Mouse (Mus musculus): ENCODE results near the gene Srsf5.
"Not testable (repeated sequence)": the region's sequence is repeated elsewhere in the genome, so short reads cannot be mapped to it uniquely, and the experiment has no call there.

Gene Srsf5

DNA sequence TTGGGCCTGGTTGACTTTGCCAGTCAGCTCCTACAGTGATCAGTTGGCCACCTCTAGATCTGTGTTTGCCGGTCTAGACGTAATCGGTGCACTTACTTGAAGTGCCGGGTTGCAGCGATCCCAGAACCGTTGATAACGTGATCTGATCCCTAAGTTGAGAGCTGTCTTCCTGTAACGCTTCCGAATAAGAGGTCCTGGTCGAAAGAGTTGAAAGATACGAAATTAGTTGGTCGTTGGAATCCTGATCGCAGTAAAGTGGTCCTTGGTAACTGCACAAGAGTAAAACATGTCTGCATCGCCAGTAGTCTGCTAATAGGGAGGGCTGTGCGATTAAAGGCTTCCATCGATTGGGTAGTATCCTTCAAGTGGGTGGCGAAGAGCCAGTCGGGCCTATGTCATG, 2.9 kb downstream of the Srsf5 start:
- no peak for DNase-seq (ENCODE audit: extremely low read depth, low read depth)

DNA sequence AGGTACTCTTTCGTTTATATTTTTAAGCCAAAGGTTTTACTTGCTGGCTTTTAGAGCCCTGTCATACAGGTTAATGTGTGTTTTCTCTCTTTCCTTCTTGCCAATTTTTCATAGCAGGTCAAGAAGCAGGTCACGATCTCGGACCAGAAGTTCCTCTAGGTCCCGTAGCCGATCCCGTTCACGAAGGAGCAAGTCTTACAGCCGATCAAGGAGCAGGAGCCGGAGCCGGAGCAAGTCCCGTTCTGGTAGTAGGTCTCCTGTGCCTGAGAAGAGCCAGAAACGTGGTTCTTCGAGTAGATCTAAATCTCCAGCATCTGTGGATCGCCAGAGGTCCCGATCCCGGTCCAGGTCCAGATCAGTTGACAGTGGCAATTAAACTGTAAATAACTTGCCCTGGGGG, 4.3 kb downstream of the Srsf5 start:
- not testable (repeated sequence) for DNase-seq (ENCODE audit: extremely low read depth, low read depth)

DNA sequence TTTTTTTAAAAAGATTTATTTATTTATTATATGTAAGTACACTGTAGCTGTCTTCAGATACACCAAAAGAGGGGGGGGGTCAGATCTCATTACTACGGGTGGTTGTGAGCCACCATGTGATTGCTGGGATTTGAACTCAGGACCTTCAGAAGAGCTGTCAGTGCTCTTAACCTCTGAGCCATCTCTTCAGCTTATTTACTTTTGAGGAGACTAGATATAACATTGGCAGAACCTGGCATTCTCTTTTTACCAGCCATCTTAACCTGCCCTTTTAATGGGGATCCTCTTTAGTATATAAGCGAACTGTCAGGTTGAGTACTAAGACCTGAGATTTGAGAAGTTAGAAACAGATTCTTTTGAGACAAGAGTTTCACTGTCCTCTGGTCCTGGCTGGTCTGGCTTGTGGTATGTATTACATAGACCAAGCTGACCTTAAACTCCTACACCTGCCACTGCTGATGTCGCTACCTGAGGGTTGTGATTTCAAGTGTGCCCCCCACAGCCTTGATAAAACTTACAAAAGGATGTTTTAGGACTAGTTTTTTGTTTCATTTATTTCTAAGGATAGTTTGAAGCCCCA, 6.4 kb downstream of the Srsf5 start:
- no peak for DNase-seq (ENCODE audit: extremely low read depth, low read depth)

DNA sequence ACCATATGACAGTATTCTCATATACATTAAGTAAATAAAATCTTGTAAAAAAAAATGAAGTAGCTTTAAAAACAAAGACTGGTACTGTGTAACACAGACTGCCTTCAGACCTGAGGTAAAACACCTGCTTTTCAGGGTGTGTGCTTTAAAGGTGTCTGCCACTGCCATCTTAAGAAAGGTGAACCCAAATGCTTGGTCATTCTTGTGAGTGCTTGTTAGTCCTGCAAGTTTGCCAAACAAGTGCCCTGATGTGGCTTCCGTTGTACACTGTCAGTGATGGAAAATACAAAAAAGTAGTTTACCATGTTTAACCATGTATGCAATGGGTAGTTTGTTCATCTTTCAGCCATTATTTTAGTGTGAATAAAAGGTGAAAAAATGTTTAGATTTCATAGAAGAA, 7.2 kb downstream of the Srsf5 start:
- DNase-seq (ENCODE audit: extremely low read depth, low read depth) = no peak

DNA sequence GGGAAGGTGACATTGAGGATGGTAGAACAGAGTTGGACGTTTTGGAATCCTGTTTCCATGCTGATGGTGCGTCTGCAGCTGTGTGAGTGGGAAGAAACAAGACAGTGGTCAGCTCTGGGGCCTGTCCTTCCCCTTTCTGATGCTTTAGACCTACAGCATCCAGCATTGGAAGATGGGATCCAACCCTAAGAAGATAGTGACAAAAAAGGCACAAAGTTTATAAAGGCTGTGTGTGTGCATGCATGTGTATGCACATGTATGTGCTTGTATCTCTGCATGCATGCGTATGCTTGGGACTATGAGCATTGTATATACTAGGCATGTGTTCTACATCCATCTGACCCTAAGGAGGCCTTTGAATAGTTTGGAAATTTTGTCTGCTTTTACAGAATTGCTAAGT, 10.7 kb downstream of the Srsf5 start:
- no peak for DNase-seq (ENCODE audit: extremely low read depth, low read depth)

DNA sequence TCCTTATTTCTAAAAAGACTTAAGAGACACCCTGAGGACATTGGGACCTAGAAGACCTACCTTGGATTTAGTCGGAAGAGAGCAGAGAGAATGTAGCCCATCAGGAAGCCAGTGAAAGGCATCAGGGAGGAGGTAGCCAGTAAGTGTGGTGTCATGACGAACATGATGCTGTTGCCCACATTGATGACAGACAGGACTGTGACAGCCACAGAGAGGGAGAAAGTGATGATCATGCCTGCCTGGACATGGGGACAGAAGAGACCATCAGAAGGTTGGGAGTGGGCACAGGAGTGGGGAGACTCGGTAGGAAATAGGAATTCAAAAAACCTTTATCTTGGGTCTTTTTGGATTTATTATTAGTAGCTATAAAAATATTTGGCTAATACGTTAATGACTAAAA, 12.7 kb downstream of the Srsf5 start:
- no peak for DNase-seq (ENCODE audit: extremely low read depth, low read depth)

DNA sequence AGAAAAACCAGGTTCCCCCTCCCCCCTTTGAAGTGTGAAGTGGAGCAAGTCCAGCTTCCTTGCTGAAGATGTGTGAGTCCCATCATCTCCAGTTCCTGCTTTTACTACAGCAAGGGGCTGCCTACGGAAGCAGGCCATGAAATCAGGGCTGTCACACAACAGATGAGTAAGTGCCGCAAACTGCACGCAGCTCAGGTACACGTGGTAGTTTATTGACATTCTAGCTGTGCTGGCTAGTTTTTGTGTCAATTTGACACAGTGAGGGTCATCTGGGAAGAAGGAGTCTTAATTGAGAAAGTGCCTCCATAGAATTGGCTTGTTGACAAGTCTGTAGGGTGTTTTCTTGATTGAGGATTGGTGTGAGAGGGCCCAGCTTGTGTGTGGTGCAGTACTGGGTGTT, 17.3 kb downstream of the Srsf5 start:
- DNase-seq (ENCODE audit: extremely low read depth, low read depth) = no peak

DNA sequence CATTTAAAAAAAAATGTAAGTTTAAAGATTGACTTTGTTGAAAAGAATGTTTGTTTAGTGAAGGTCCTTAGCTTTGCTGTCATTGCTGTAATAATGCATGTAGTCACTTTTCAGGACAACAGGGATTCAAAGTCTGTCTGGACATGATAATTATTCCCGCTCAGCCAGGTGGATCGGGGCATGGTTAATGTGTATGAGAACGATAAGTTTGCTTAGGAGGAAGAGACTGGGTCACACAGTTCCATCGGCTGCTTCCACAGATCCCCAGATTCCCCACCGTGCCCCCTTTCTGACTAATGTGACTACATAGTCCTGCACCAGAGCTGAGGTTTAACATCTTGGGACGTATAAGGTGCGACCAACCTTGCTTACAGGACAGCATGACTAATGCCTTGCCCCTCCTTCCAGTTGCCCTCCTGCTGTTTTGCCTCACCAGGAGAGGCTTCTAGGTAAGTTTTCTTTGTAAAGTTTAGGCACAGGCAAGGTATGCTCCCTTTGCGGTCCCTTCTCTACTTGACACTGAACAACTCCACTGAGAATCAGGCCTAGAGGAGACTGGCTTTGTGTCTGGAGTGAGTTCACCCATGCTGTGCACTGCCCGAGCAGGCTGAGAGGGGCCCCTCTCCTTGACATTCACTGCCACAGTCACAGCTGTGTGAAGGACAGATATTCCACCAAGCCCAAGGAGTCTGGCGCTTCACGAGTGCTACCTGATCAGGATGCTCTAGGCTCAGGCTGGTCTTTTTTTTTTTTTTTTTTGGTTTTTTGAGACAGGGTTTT, 20.9 kb downstream of the Srsf5 start:
- DNase-seq (ENCODE audit: extremely low read depth, low read depth) = no peak

DNA sequence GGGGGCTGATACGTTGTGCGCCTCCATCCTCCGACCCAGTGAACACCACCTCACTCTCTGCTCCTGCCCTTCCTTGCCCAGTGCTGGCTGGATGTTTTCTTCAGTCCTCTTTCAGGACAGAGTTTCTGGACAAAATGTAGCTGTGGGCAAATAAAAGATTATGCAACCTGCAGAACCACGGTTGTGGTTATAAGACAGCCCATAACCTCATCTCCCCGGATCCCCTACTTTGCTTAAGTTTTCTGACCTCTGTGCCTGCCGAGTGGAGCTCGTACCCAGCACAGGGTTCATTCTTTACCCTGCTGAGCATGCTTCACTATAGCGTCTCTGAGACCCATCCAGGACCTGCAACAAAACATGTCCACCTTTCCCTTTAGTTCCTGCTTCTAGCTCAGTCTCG, 22.6 kb downstream of the Srsf5 start:
- no peak for DNase-seq (ENCODE audit: extremely low read depth, low read depth)

DNA sequence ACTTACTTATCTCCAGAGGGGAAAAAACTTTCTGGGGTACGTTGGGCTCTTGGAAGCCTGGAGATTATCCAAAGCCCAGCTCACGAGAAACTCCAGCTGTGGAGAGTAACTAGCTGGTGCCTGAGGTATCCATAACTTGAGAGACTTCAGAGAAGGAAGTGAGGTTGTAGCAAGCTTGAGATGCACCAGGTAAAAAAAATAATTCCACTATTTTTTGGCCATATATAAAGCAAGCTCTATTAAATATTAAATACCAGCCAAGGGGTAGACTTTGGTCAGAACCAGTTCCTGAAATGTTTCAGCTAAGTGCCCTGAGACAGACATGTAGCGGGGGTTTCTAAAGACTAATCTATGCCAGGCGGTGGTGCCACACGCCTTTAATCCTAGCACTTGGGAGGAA, 23.3 kb downstream of the Srsf5 start, which contains the start of gene Slc10a1:
TSS of gene Slc10a1 (minus strand) at position 101 of the 400 bp plus-strand sequence.
- no peak for DNase-seq (ENCODE audit: extremely low read depth, low read depth)

DNA sequence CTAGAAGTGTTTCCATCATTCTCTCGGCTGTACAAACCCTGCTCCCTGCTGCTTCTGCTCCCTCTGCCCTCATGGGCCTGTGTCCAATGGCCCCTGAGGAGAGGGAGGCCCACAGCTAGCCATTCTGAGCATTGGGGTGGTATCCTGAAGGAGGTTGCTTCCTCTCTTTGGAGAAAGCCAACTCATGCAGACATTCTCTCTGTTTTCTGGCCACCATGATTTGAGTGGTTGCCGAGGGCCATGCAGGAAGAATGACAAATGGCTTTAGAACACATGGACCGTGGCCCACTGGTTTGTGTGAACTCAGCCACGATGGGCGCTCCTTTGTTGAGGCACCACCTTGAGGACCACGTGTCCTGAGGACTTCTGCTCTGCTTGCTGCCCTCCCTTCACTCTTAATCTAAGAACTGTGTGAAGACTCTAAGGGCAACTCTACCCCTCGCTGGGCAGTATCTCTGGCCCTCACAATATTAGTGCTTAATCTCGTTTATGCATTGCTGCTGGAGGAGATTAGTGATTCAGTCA, 24.9 kb downstream of the Srsf5 start:
- DNase-seq (ENCODE audit: extremely low read depth, low read depth) = no peak

DNA sequence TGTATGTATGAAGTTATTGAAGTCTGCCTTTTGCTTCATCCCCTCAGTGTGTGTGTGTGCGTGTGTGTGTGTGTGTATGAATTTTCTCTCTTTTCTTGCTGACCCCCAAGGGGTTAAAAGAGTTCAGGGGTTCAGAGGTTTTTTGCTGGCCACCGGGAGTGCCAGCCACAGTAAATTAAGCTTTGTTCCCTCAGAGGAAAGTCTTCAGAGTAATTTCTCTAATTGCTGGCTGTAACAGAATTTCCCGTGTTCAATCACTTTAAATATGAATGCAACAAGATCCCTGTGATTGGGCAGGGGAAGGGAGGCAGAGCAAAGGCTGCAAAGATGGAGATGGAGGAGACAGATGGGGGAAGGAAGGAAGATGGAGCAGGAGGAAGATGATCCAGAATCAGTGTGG, 26.5 kb downstream of the Srsf5 start:
- no peak for DNase-seq (ENCODE audit: extremely low read depth, low read depth)

DNA sequence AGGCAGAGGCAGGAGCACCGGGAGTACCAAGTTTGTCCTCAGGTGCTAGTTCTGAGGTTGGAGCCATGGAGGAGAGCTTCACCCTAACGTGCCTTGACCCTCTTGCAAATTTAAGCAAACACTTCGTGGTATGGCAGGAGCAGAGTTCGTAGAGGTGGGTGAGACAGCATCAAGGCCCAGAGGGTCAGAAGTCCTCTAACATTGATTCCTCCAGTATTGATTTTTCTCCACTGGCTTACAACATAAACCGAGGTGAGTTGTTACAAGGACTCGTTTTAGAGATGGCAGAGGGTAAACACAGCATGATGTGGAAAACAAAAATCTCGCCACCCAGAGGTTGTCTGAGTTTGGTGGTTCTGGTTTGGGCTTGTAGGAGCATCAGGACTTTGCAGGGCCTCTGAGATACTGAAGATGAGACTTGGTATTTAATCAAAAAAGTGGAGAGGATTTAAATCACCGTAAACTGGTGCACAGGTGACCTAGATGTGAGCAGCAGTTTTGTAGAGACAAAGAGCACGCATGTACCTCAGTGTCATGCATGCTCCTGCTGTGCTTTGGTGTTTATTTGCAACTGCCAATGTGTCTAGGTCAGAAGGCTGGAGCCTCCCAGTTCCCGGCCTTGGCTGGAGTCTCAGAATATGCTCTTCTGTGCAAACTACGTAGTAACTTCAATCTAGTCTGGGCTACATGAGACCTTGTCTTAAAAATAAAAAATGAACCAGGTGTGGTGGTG, 30.8 kb downstream of the Srsf5 start:
- DNase-seq (ENCODE audit: extremely low read depth, low read depth) = no peak

DNA sequence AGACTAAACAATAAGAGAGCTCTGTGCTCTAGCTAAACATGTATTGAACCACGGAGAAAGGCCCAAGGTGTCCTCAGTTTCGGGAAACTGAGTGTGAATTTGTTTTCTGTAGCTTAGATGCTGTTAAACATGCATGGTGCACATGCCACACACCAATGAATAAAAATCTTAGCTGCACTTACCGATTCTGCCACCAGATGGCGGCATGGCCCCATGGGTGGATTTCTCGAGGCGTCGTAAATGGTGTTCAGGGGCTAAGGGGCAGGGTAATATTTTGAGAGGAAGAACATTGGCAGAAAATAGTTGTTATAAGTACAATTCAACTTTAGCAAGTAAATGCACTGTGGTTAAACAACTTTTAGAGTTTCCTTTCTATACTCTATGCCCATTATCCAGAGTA, 37.0 kb downstream of the Srsf5 start:
- peak; percentile 27 for DNase-seq (ENCODE audit: extremely low read depth, low read depth)

DNA sequence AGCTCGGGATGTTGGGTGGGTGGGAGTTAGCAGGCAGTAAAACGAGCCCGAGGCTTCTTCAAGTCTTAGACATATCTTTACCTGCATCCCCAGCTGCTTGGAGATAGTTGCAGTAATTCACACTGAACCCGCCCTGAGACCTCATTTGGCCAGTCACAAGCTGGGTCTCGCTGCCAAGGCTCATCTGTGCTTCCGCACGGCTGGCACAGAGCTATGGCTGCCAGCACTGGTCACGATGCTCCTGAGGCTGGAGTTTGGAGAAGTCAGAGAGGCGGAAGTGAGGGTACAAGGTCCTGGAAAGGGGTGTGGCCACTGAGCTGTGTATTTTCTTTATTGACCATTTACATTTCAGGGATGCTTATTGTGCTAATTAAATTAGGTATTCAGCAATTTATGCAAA, 38.4 kb downstream of the Srsf5 start:
- DNase-seq (ENCODE audit: extremely low read depth, low read depth) = no peak

DNA sequence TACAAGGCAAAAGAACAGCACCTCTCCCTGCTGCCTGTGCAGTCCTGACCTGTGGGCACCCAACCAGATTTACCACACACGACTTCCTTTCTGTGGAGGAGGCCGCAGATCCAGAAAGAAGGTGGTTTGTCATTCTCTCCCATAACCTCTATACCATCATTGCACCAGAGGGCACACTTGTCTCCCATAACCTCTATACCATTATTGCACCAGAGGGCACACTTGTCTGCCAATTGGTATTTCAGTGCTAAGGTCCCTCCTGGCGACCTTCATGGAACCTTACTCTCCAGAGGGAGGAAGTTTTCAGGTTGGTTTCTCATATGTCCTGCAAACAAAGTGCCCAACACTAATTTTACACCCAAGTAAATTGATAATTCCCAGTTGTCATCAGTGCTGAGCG, 41.3 kb downstream of the Srsf5 start:
- DNase-seq (ENCODE audit: extremely low read depth, low read depth) = no peak

DNA sequence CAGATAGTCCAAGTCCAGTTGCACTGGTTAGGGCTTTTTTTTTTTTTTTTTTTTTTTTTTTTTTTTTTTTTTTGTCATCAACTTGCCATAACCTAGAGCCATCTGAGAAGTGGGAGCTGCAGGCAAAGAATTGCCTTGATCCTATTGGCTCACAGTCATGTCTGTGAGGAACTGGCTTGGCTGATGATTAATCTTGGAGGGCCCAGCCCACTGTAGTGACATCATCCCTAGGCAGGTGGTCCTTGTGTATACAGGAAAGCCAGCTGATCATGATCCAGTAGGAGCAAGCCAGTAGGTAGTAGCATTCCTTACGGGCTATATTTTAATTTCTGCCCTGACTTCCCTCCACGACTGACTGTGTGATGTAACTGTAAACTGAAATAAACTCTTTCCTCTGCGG, 43.0 kb downstream of the Srsf5 start:
- DNase-seq (ENCODE audit: extremely low read depth, low read depth) = no peak

DNA sequence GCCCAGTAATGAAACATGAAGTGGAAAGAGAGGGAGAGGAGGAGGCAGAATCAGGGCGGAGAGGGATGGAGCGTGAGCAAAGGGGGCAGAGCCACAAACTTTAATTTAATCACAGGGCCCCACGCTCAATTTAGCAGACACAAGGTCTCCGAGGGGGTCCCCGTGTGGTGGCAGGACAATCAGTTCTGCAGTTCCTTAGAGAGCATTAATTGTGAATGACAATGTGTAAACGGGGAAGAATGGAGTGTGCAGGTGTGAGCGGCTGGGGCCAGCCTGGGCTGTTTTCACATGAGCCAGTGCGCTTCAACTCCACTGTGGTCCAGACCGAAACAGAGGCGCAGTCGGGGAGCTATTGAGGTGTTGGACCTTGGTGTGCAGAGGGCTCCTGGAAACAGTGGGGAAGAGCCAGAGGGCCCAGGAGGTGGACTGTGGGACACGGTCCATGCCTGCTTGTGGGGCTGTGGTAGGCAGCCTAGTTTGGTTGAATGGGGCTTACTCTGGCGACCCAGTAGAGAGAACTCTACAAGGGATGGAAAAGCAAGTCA, 45.7 kb downstream of the Srsf5 start:
- DNase-seq (ENCODE audit: extremely low read depth, low read depth) = no peak

DNA sequence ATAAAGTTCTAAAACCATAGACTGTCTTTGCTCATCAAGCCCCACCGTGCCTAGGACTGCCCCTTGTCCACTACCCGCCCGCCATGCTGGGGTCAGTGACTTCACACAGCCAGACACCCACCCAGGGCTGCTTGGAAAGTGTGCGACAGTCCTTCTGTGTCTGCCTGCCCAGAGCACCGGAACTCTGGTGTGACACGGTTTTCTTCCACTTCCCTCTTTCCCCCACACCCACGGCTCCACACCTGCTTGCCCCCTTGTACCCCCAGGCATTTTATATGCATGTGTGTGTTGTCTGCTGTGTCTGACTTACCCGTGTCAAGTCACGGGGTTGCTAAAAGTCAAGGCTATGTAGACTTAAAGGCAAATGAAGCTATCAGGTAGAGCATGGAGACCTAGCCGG, 46.5 kb downstream of the Srsf5 start:
- no peak for DNase-seq (ENCODE audit: extremely low read depth, low read depth)

DNA sequence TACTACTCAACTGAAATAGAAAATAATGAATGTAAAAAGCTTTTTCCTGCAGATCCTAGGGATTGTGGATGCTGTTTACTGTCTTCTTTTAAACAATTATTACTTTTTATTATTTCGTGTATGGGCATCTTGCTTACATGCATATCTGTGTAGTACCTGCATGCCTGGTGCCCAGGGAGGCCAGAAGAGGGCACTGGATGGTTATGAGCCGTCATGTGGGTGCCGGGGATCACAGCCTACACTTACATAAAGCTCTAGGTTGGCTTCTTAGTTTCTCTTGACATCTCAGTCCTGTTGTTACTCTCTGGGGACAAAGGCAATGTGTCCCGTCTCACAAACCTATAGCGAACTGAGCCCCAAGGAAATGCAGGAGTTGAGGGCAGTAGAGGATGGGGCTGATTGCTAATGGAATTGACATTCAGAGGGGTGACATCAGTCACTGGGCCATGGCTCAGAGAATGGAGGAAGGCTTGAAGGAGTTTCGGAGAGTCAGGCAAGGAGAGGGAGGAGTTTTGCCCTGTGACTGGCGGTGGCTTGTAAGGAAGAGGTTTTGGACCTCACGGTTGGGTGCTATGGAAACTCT, 47.3 kb downstream of the Srsf5 start:
- no peak for DNase-seq (ENCODE audit: extremely low read depth, low read depth)

DNA sequence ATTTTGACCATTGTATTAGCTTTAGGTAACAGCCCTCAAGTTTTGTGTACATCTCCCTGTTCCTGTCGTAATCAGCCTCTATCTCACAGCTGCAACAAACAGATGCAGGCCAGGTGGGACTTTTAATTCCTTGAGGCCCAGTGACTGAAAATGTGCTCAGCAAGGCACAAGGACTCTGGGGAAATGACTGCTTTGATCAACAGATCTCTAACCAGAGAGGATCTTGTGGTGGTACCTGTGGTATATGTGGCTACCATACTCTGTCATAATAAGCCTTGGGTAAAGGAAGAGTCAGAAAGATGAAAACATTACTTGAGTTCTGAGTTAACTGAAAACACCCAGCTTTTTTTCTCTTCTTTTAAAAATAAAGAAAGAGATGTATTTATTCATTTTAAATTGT, 48.5 kb downstream of the Srsf5 start:
- no peak for DNase-seq (ENCODE audit: extremely low read depth, low read depth)

DNA sequence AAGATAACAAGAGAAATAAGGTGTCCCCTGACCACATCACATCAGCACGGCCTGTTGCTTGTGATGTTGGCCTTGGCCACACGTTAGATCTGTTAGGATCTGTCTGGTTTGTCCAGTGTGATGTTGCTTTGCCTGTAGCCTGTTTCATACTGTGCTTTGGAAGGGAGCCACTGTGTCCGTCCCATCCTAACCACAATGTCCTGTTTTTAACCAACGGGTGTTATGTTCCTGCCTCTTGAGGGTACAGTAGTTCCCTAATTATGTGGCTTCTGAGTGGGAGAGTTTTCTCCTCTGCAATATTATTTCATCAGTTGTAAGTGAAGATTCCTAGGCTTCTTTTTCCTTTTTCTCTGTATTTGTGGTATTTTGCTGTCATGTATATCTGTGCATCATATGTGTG, 50.0 kb downstream of the Srsf5 start:
- no peak for DNase-seq (ENCODE audit: extremely low read depth, low read depth)

Measured in MEL-GATA-1-ER (cell line).